Mouse (Mus musculus): ENCODE measurements around the gene Gtse1. TPM values are rescaled to one million over a fixed set of nuclear protein-coding genes. Genes with fewer than 3 reads are reported as not detected.

Gtse1 gene
- polyA plus RNA-seq, 1 experiment from 2014 or later = 31.6 TPM

GRCm38 (mm10) chr15:85877336-85877735 is 17.8 kb downstream of the Gtse1 start:
- no peak overlapping the region for H3K27ac ChIP-seq (ENCODE audit: poor library complexity, severe bottlenecking)
- WGBS = 92% methylated on average over 7 of the region's 7 CpGs
- H3K27me3 ChIP-seq (replicated peaks) = no peaks in the 10 kb centered on the region
- no peak for ATAC-seq (ENCODE audit: insufficient number of reproducible peaks, low FRiP score)
- H3K36me3 ChIP-seq = peaks cover 49% of the 10 kb centered on the region
- no peaks in the 10 kb centered on the region for H3K9me3 ChIP-seq (replicated peaks)
- H3K4me2 ChIP-seq = no peak overlapping the region
- no peak overlapping the region for H3K4me3 ChIP-seq
- no peak overlapping the region for H3K9ac ChIP-seq
- peaks cover 20% of the 10 kb centered on the region for H3K4me1 ChIP-seq (replicated peaks)

GRCm38 (mm10) chr15:85878848-85879497 is 19.4 kb downstream of the Gtse1 start, which contains the start of gene Trmu:
TSS of gene Trmu (plus strand) at chr15:85879312.
- peaks cover 20% of the 10 kb centered on the region for H3K4me1 ChIP-seq (replicated peaks)
- peak within 1 kb of the TSS; percentile 81 for H3K27ac ChIP-seq (ENCODE audit: poor library complexity, severe bottlenecking)
- no peaks in the 10 kb centered on the region for H3K9me3 ChIP-seq (replicated peaks)
- WGBS = under 1% methylated on average over 50 of the region's 50 CpGs
- H3K27me3 ChIP-seq (replicated peaks) = no peaks in the 10 kb centered on the region
- ATAC-seq (ENCODE audit: insufficient number of reproducible peaks, low FRiP score) = peak; percentile 94
- peak within 1 kb of the TSS; percentile 75 for H3K4me3 ChIP-seq
- peak within 1 kb of the TSS; percentile 85 for H3K9ac ChIP-seq
- peaks cover 47% of the 10 kb centered on the region for H3K36me3 ChIP-seq
- peak within 1 kb of the TSS; percentile 91 for H3K4me2 ChIP-seq

- Histone ChIP-seq H3K4me1 (replicated peaks) (peaks cover 20% of the 10 kb centered on the region), H3K36me3 (peaks cover 44% of the 10 kb centered on the region), H3K9ac (peak overlapping the region; percentile 85), H3K9me3 (replicated peaks) (no peaks in the 10 kb centered on the region), H3K27me3 (replicated peaks) (no peaks in the 10 kb centered on the region), H3K27ac (ENCODE audit: poor library complexity, severe bottlenecking) (peak overlapping the region; percentile 69), H3K4me3 (peak overlapping the region; percentile 75), H3K4me2 (peak overlapping the region; percentile 91)
- ATAC-seq (ENCODE audit: insufficient number of reproducible peaks, low FRiP score) = peak; percentile 31; the same call in 1 of the 2 replicates
- 2% methylated on average over 18 of the region's 18 CpGs for WGBS
These were observed 20.0 kb downstream of the Gtse1 start for GRCm38 (mm10) chr15:85879498-85879895.

- WGBS = 80% methylated on average over 5 of the region's 5 CpGs
- H3K36me3 ChIP-seq = peaks cover 59% of the 10 kb centered on the region
- ATAC-seq (ENCODE audit: insufficient number of reproducible peaks, low FRiP score) = no peak
- H3K4me2 ChIP-seq = no peak overlapping the region
- no peaks in the 10 kb centered on the region for H3K9me3 ChIP-seq (replicated peaks)
- H3K27me3 ChIP-seq (replicated peaks) = no peaks in the 10 kb centered on the region
- H3K4me1 ChIP-seq (replicated peaks) = peaks cover 2% of the 10 kb centered on the region; the same call in 1 of the 2 replicates
- H3K9ac ChIP-seq = no peak overlapping the region
- H3K4me3 ChIP-seq = no peak overlapping the region
- H3K27ac ChIP-seq (ENCODE audit: poor library complexity, severe bottlenecking) = no peak overlapping the region
These were observed 26.1 kb downstream of the Gtse1 start for GRCm38 (mm10) chr15:85885606-85886005.

DNA sequence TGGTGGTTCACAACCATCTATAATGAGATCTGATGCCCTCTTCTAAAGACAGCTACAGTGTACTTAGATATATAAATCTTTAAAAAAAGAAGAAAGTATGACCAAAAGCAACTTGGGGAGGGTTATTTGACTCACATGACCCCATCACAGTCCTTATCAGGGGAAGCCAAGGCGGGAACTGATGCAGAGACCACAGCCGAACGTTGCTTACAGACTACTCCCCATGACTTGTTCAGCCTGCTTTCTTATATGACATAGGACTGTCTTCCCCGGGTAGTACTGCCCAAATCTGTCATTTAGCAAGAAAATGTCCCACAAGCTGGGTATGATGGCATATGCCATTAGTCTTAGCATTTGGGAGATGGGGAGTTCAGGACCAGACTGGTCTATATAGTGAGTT is 29.7 kb downstream of the Gtse1 start:
- no peak for ATAC-seq (ENCODE audit: insufficient number of reproducible peaks, low FRiP score)
- Histone ChIP-seq H3K36me3 (peaks cover 74% of the 10 kb centered on the region), H3K27ac (ENCODE audit: poor library complexity, severe bottlenecking) (no peak overlapping the region), H3K4me3 (no peak overlapping the region), H3K27me3 (replicated peaks) (no peaks in the 10 kb centered on the region), H3K9me3 (replicated peaks) (no peaks in the 10 kb centered on the region), H3K4me1 (replicated peaks) (peaks cover 7% of the 10 kb centered on the region; the same call in 1 of the 2 replicates), H3K9ac (no peak overlapping the region), H3K4me2 (no peak overlapping the region)
- WGBS = 69% methylated on average over 4 of the region's 4 CpGs

DNA sequence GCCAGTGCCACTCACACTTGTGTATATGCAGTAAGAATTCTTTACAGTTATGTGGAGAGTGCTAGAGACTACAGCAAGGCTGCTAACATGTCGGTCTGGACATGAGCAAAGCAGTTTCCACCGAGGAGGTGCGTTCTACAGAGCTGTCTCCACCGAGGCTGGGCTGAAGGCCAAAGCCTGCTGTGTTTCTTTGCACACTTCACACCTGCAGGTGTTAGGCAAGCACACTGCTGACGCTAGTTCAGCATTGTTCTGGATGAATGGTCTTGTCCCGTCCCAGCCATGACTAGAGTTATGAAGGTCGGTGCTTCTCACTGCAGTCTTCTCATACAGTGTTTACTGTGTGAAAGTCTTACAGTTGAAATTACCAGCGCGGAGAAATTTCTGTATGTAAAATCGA is 32.4 kb downstream of the Gtse1 start:
- no peak overlapping the region for H3K4me3 ChIP-seq
- H3K27me3 ChIP-seq (replicated peaks) = no peaks in the 10 kb centered on the region
- no peak overlapping the region for H3K9ac ChIP-seq
- no peaks in the 10 kb centered on the region for H3K9me3 ChIP-seq (replicated peaks)
- no peak overlapping the region for H3K4me2 ChIP-seq
- no peak for ATAC-seq (ENCODE audit: insufficient number of reproducible peaks, low FRiP score)
- H3K36me3 ChIP-seq = peaks cover 73% of the 10 kb centered on the region
- no peak overlapping the region for H3K27ac ChIP-seq (ENCODE audit: poor library complexity, severe bottlenecking)
- 73% methylated on average over 10 of the region's 10 CpGs for WGBS
- H3K4me1 ChIP-seq (replicated peaks) = peaks cover 7% of the 10 kb centered on the region; the same call in 1 of the 2 replicates

GRCm38 (mm10) chr15:85892498-85893118 is 33.1 kb downstream of the Gtse1 start:
- WGBS = 81% methylated on average over 13 of the region's 13 CpGs
- no peak for ATAC-seq (ENCODE audit: insufficient number of reproducible peaks, low FRiP score)
- no peak overlapping the region for H3K4me2 ChIP-seq

DNA sequence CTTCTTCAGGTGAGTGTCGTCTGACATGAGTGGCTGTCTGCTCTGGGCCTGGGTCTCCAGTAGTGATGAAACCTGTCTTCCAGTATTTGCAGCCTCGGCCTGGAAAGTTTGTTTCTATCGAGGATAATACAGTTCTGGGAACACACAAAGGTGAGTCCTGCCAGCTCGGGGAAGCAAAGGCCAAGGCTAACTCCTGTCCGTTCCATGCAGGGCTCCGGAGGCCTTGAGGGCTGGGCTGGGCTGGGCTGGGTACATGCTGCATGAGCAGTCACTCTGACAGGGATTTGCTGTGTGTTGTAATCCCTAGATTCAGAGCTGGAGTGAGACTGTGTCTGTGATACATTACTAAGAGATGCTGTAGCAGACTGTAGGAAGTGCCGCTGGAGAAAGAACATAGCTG is 34.3 kb downstream of the Gtse1 start:
- Histone ChIP-seq H3K27ac (ENCODE audit: poor library complexity, severe bottlenecking) (no peak overlapping the region), H3K9ac (no peak overlapping the region), H3K36me3 (peaks cover 84% of the 10 kb centered on the region), H3K4me2 (no peak overlapping the region), H3K4me3 (no peak overlapping the region), H3K4me1 (replicated peaks) (peaks cover 7% of the 10 kb centered on the region; the same call in 1 of the 2 replicates), H3K9me3 (replicated peaks) (no peaks in the 10 kb centered on the region), H3K27me3 (replicated peaks) (no peaks in the 10 kb centered on the region)
- 88% methylated on average over 7 of the region's 7 CpGs for WGBS
- no peak for ATAC-seq (ENCODE audit: insufficient number of reproducible peaks, low FRiP score)

More at GRCm38 (mm10) chr15:85892498-85893118, 33.1 kb downstream of the Gtse1 start:
- Histone ChIP-seq H3K36me3 (peaks cover 79% of the 10 kb centered on the region), H3K4me1 (replicated peaks) (peaks cover 7% of the 10 kb centered on the region; the same call in 1 of the 2 replicates), H3K4me3 (no peak overlapping the region), H3K9ac (no peak overlapping the region), H3K27ac (ENCODE audit: poor library complexity, severe bottlenecking) (no peak overlapping the region), H3K9me3 (replicated peaks) (no peaks in the 10 kb centered on the region), H3K27me3 (replicated peaks) (no peaks in the 10 kb centered on the region)

GRCm38 (mm10) chr15:85896284-85896683 is 36.7 kb downstream of the Gtse1 start:
- Histone ChIP-seq H3K27me3 (replicated peaks) (no peaks in the 10 kb centered on the region), H3K4me3 (no peak overlapping the region), H3K4me1 (replicated peaks) (peaks cover 7% of the 10 kb centered on the region; the same call in 1 of the 2 replicates), H3K27ac (ENCODE audit: poor library complexity, severe bottlenecking) (no peak overlapping the region), H3K9ac (no peak overlapping the region), H3K9me3 (replicated peaks) (no peaks in the 10 kb centered on the region), H3K4me2 (no peak overlapping the region), H3K36me3 (peaks cover 78% of the 10 kb centered on the region)
- no peak for ATAC-seq (ENCODE audit: insufficient number of reproducible peaks, low FRiP score)
- 17% methylated on average over 8 of the region's 8 CpGs for WGBS

DNA sequence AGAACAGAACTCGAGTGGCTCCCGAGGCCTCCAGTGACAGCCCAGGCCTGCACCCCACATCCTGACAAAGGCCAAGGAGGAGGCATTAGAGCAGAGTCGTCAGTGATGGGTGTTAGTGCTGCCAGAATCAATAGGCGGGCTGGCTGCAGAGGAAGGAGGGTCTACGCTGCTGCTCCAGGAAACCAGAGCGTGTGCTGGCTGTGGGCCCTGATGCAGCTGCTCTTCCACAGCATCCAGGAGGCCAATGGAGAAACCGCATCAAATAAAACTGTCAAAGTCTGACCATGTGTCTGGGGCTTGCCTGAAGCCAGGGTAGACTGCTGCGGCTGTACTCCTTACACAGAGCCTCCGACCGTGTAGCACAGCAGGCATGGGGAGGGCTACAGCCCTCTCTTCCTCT is 37.6 kb downstream of the Gtse1 start:
- Histone ChIP-seq H3K9me3 (replicated peaks) (no peaks in the 10 kb centered on the region), H3K4me1 (replicated peaks) (no peaks in the 10 kb centered on the region), H3K27me3 (replicated peaks) (no peaks in the 10 kb centered on the region), H3K27ac (ENCODE audit: poor library complexity, severe bottlenecking) (no peak overlapping the region), H3K4me2 (no peak overlapping the region), H3K36me3 (peaks cover 71% of the 10 kb centered on the region), H3K4me3 (no peak overlapping the region), H3K9ac (no peak overlapping the region)
- no peak for ATAC-seq (ENCODE audit: insufficient number of reproducible peaks, low FRiP score)
- 84% methylated on average over 10 of the region's 10 CpGs for WGBS

DNA sequence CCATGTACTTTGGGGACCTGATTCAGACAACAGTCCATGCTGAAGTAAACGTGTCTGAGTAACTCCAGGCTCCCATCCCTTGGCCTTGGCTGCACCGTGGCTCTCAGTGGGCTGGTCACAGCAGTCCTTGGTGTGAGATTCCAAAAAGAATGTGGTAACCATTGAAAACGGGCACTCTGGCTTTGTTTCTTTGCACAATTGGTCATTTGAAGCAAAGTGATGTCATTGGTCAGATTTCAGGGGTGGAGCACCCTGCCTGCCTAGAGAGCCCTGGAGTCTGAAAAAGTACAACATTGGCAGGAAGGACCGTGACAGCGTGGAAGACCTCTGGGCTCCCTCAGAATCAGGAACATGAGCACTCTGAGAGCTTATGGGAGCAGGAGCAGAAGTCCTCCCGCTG is 39.9 kb downstream of the Gtse1 start:
- H3K4me1 ChIP-seq (replicated peaks) = no peaks in the 10 kb centered on the region
- 80% methylated on average over 6 of the region's 6 CpGs for WGBS
- H3K4me2 ChIP-seq = no peak overlapping the region
- H3K4me3 ChIP-seq = no peak overlapping the region
- peaks cover 48% of the 10 kb centered on the region for H3K36me3 ChIP-seq
- peaks cover 5% of the 10 kb centered on the region; the same call in 1 of the 2 replicates for H3K27me3 ChIP-seq (replicated peaks)
- ATAC-seq (ENCODE audit: insufficient number of reproducible peaks, low FRiP score) = no peak
- no peak overlapping the region for H3K27ac ChIP-seq (ENCODE audit: poor library complexity, severe bottlenecking)
- no peak overlapping the region for H3K9ac ChIP-seq
- no peaks in the 10 kb centered on the region for H3K9me3 ChIP-seq (replicated peaks)
